In the genomic region with DNA sequence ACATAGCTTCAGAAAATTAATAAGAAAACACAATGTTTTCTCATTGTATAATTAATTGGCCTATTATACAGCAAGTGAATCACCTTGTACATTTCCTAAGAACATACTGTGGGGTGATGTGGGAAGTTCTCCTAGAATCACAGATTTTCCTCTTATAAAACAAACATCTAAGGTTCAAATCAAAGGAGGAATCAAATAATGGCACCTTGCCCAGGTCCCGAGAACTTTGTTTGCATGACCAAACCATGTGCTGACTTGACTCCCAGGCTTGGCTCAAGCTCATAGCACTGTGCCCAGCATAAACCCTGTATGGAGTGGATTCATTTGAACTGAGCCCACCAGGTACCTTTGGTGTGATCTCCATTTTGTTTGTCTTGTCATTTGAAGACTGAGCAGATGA, we compare ENCODE assay signal across 29 mouse cellular contexts. TPM values are rescaled to one million over a fixed set of nuclear protein-coding genes. Genes with fewer than 3 reads are reported as not detected.
DNase-seq lines count a peak whose midpoint lies in the region; ATAC-seq and TF ChIP-seq lines count a peak whose summit lies in the region.
"Had no signal": no experiment of that assay in that cellular context is flagged by ENCODE, and none has a peak within 500 bp of the region (broad histone marks: within the 10 kb centered on the region; RNA-seq: fewer than 3 reads in every experiment).

No protein-coding gene starts in this region.

- TF ChIP-seq EP300 in lung, postnatal 0 days (IDR thresholded peaks at IDR 0.05): no peak
- TF ChIP-seq EP300 in stomach, postnatal 0 days (optimal IDR thresholded peaks at IDR 0.05): no peak

- H3K9ac ChIP-seq in kidney, embryonic 15.5 days: no peak overlapping the region
- no peak overlapping the region for H3K9ac ChIP-seq in lung, postnatal 0 days (replicated peaks; ENCODE audit: low read depth)
- no peak overlapping the region for H3K9ac ChIP-seq in stomach, postnatal 0 days (ENCODE audit: low read length)
- H3K9ac ChIP-seq: embryonic facial prominence, embryonic 15.5 days; heart, embryonic 13.5 days; hindbrain, embryonic 15.5 days; liver, embryonic 12.5 days; midbrain, embryonic 15.5 days; neural tube, embryonic 15.5 days had no signal

- H3K4me2 ChIP-seq in kidney, embryonic 15.5 days: no peak overlapping the region
- no peak overlapping the region for H3K4me2 ChIP-seq in lung, postnatal 0 days (replicated peaks; ENCODE audit: low read depth, low read length)
- no peak overlapping the region for H3K4me2 ChIP-seq in stomach, postnatal 0 days (replicated peaks; ENCODE audit: low read depth)
- H3K4me2 ChIP-seq: embryonic facial prominence, embryonic 15.5 days; heart, embryonic 13.5 days; hindbrain, embryonic 15.5 days; liver, embryonic 12.5 days; midbrain, embryonic 15.5 days; neural tube, embryonic 15.5 days had no signal

- no peak for DNase-seq in kidney, postnatal 36 days
- DNase-seq in lung, postnatal 0 days (ENCODE audit: low spot score): peak; percentile 5
- no peak for DNase-seq in lung, postnatal 14 days
- peak; percentile 12 for DNase-seq in fibroblast of lung, adult 2 months (ENCODE audit: low read depth)
- DNase-seq in stomach, postnatal 0 days (ENCODE audit: low spot score): peak; percentile 17
- DNase-seq in layer of hippocampus, postnatal 14 days (ENCODE audit: low spot score in 2 of 2): no peak
- DNase-seq: adrenal gland, adult 2 months; cerebellum, adult 2 months; cerebellum, postnatal 25 days; gastrocnemius, postnatal 25 days; heart, adult 18-20 months; heart, postnatal 14 days; kidney, adult 11 months; retina, postnatal 1 day; right cerebral cortex, postnatal 14 days had no signal

- H3K9me3 ChIP-seq in kidney, embryonic 15.5 days (replicated peaks): no peaks in the 10 kb centered on the region
- H3K9me3 ChIP-seq in lung, postnatal 0 days (ENCODE audit: low read length): no peaks in the 10 kb centered on the region
- no peaks in the 10 kb centered on the region for H3K9me3 ChIP-seq in stomach, postnatal 0 days (ENCODE audit: control insufficient read depth, low read length)
- H3K9me3 ChIP-seq: embryonic facial prominence, embryonic 10.5 days; embryonic facial prominence, embryonic 15.5 days; heart, embryonic 13.5 days; hindbrain, embryonic 10.5 days; hindbrain, embryonic 15.5 days; liver, embryonic 12.5 days; midbrain, embryonic 10.5 days; midbrain, embryonic 15.5 days; neural tube, embryonic 15.5 days had no signal

- no peaks in the 10 kb centered on the region for H3K36me3 ChIP-seq in kidney, embryonic 15.5 days
- H3K36me3 ChIP-seq in lung, postnatal 0 days (ENCODE audit: insufficient read depth, low read length): no peaks in the 10 kb centered on the region
- no peaks in the 10 kb centered on the region for H3K36me3 ChIP-seq in stomach, postnatal 0 days (ENCODE audit: control insufficient read depth, insufficient read depth, low read length)
- H3K36me3 ChIP-seq: embryonic facial prominence, embryonic 10.5 days; embryonic facial prominence, embryonic 15.5 days; heart, embryonic 13.5 days; hindbrain, embryonic 10.5 days; hindbrain, embryonic 15.5 days; liver, embryonic 12.5 days; midbrain, embryonic 10.5 days; midbrain, embryonic 15.5 days; neural tube, embryonic 15.5 days had no signal

- no peak overlapping the region for H3K4me3 ChIP-seq in kidney, embryonic 15.5 days (replicated peaks)
- H3K4me3 ChIP-seq in lung, postnatal 0 days (ENCODE audit: low read depth, low read length): no peak overlapping the region
- no peak overlapping the region for H3K4me3 ChIP-seq in stomach, postnatal 0 days (ENCODE audit: low read depth, low read length)
- H3K4me3 ChIP-seq: embryonic facial prominence, embryonic 10.5 days; embryonic facial prominence, embryonic 15.5 days; heart, embryonic 13.5 days; hindbrain, embryonic 10.5 days; hindbrain, embryonic 15.5 days; liver, embryonic 12.5 days; midbrain, embryonic 10.5 days; midbrain, embryonic 15.5 days; neural tube, embryonic 15.5 days had no signal

- no peak for TF ChIP-seq CTCF in lung, postnatal 0 days (IDR thresholded peaks at IDR 0.05)
- TF ChIP-seq CTCF in stomach, postnatal 0 days (IDR thresholded peaks at IDR 0.05; ENCODE audit: low read depth): no peak

- H3K27me3 ChIP-seq in kidney, embryonic 15.5 days: no peaks in the 10 kb centered on the region
- H3K27me3 ChIP-seq in lung, postnatal 0 days (replicated peaks; ENCODE audit: insufficient read depth, low read length): no peaks in the 10 kb centered on the region
- H3K27me3 ChIP-seq in stomach, postnatal 0 days (ENCODE audit: control insufficient read depth, insufficient read depth, low read length): no peaks in the 10 kb centered on the region
- H3K27me3 ChIP-seq: embryonic facial prominence, embryonic 15.5 days; heart, embryonic 13.5 days; hindbrain, embryonic 15.5 days; liver, embryonic 12.5 days; midbrain, embryonic 15.5 days had no signal

- no peaks in the 10 kb centered on the region for H3K4me1 ChIP-seq in kidney, embryonic 15.5 days
- no peaks in the 10 kb centered on the region for H3K4me1 ChIP-seq in lung, postnatal 0 days (ENCODE audit: insufficient read depth, low read depth, low read length)
- no peaks in the 10 kb centered on the region for H3K4me1 ChIP-seq in stomach, postnatal 0 days (replicated peaks; ENCODE audit: control insufficient read depth, insufficient read depth)
- H3K4me1 ChIP-seq: embryonic facial prominence, embryonic 10.5 days; embryonic facial prominence, embryonic 15.5 days; heart, embryonic 13.5 days; hindbrain, embryonic 10.5 days; hindbrain, embryonic 15.5 days; liver, embryonic 12.5 days; midbrain, embryonic 10.5 days; midbrain, embryonic 15.5 days; neural tube, embryonic 15.5 days had no signal

- ATAC-seq in kidney, embryonic 15.5 days (replicated peaks; ENCODE audit: low FRiP score): 0 out of 2 replicates have a peak, but pooled peaks have one; percentile 22
- no peak for ATAC-seq in lung, postnatal 0 days
- ATAC-seq in stomach, postnatal 0 days (ENCODE audit: low FRiP score, low TSS enrichment): no peak
- ATAC-seq: CD4-positive, CD25-positive, alpha-beta regulatory T cell, adult 4 months; forebrain, embryonic 14.5 days; inflammation-experienced regulatory T-cells, adult 6 months; liver, embryonic 12.5 days; midbrain, embryonic 15.5 days had no signal

- 57% methylated on average over 1 of the region's 1 CpGs for WGBS in kidney, embryonic 15.5 days
- 55% methylated on average over 1 of the region's 1 CpGs for WGBS in lung, postnatal 0 days
- WGBS in stomach, postnatal 0 days: 38% methylated on average over 1 of the region's 1 CpGs

- no peak overlapping the region for H3K27ac ChIP-seq in kidney, embryonic 15.5 days
- no peak overlapping the region for H3K27ac ChIP-seq in lung, postnatal 0 days (ENCODE audit: low read length)
- no peak overlapping the region for H3K27ac ChIP-seq in stomach, postnatal 0 days (replicated peaks)
- H3K27ac ChIP-seq: embryonic facial prominence, embryonic 10.5 days; embryonic facial prominence, embryonic 15.5 days; heart, embryonic 13.5 days; hindbrain, embryonic 10.5 days; hindbrain, embryonic 15.5 days; liver, embryonic 12.5 days; midbrain, embryonic 10.5 days; midbrain, embryonic 15.5 days; neural tube, embryonic 15.5 days had no signal

RNA-seq across cellular contexts. Expression of gene Apob, which starts 43.5 kb away (rescaled TPM):
- polyA plus RNA-seq in kidney, embryonic 15.5 days (2015; fragmentation: Nextera tagmentation; extraction: Ambion mirVana): 0.67 and 1.8 TPM in 2 replicates
- polyA plus RNA-seq in lung, postnatal 0 days (2015; fragmentation: Nextera tagmentation; extraction: Ambion mirVana): 0.27 and 0.53 TPM in 2 replicates
- 1.3 and 1.6 TPM in 2 replicates for polyA plus RNA-seq in stomach, postnatal 0 days (2015; fragmentation: Nextera tagmentation; extraction: Ambion mirVana)
- total RNA-seq in layer of hippocampus, postnatal 14 days (2021): under 1 TPM; 0.18 to 0.21 TPM
- total RNA-seq: heart, adult 18-20 months; left cerebral cortex, adult 18-20 months had no signal
- polyA plus RNA-seq: midbrain, embryonic 15.5 days had no signal

Comparison
In these comparisons a context has a peak if more than half of its experiments do, and no peak if none do; other contexts are left out.
1. DNase-seq: peak in lung, postnatal 0 days (single experiment), fibroblast of lung, adult 2 months (single experiment) and stomach, postnatal 0 days (single experiment); none in kidney, postnatal 36 days (0 of 2), lung, postnatal 14 days (single experiment) and layer of hippocampus, postnatal 14 days (0 of 2).